In genomic region chr12:54794392-54794791, GRCm38 (mm10) we compare ENCODE assay signal across 8 mouse cellular contexts. TPM values are rescaled to one million over a fixed set of nuclear protein-coding genes. Genes with fewer than 3 reads are reported as not detected.
A peak's percentile ranks its signal among the peaks of the same experiment; 100 is the strongest.
DNase-seq lines count a peak whose midpoint lies in the region; ATAC-seq lines count a peak whose summit lies in the region.

No protein-coding gene starts in this region.

- 38% methylated on average over 3 of the region's 3 CpGs for WGBS in heart, embryonic 13.5 days
- WGBS in hindbrain, embryonic 16.5 days: 36% methylated on average over 3 of the region's 3 CpGs
- 30% methylated on average over 3 of the region's 3 CpGs for WGBS in midbrain, embryonic 12.5 days

- H3K4me2 ChIP-seq in heart, embryonic 13.5 days: peak overlapping the region; percentile 73
- peak overlapping the region; percentile 76 for H3K4me2 ChIP-seq in hindbrain, embryonic 16.5 days (ENCODE audit: low read length)
- peak overlapping the region; percentile 64 for H3K4me2 ChIP-seq in midbrain, embryonic 12.5 days (replicated peaks)

- intact Hi-C loops in gastrocnemius, postnatal 36 days (cut with DNase I): no loop called here

- no peaks in the 10 kb centered on the region for H3K9me3 ChIP-seq in heart, embryonic 13.5 days
- no peaks in the 10 kb centered on the region for H3K9me3 ChIP-seq in hindbrain, embryonic 16.5 days (ENCODE audit: control insufficient read depth, low read length)
- H3K9me3 ChIP-seq in midbrain, embryonic 12.5 days: no peaks in the 10 kb centered on the region

- ATAC-seq in heart, embryonic 13.5 days (ENCODE audit: extremely low read depth, insufficient number of reproducible peaks, low FRiP score, low TSS enrichment): no peak
- no peak for ATAC-seq in hindbrain, embryonic 16.5 days
- ATAC-seq in midbrain, embryonic 12.5 days (ENCODE audit: low FRiP score, low read depth): no peak

- H3K4me3 ChIP-seq in heart, embryonic 13.5 days: peak overlapping the region; percentile 98
- H3K4me3 ChIP-seq in brown adipose tissue, adult 24 weeks (ENCODE audit: insufficient read depth, low read depth, low read length): peak overlapping the region; percentile 43
- peak overlapping the region; percentile 73 for H3K4me3 ChIP-seq in hindbrain, embryonic 16.5 days (ENCODE audit: low read length)
- H3K4me3 ChIP-seq in midbrain, embryonic 12.5 days: peak overlapping the region; percentile 89

- H3K4me1 ChIP-seq in heart, embryonic 13.5 days: peaks cover 43% of the 10 kb centered on the region
- H3K4me1 ChIP-seq in brown adipose tissue, adult 24 weeks (ENCODE audit: control insufficient read depth, insufficient read depth, insufficient read length, low read length): peaks cover 4% of the 10 kb centered on the region; the same call in 1 of the 2 replicates
- H3K4me1 ChIP-seq in hindbrain, embryonic 16.5 days (ENCODE audit: control insufficient read depth, insufficient read depth, low read depth, low read length): peaks cover 20% of the 10 kb centered on the region
- peaks cover 35% of the 10 kb centered on the region for H3K4me1 ChIP-seq in midbrain, embryonic 12.5 days

- H3K9ac ChIP-seq in heart, embryonic 13.5 days: peak overlapping the region; percentile 99
- peak overlapping the region; percentile 15 for H3K9ac ChIP-seq in hindbrain, embryonic 16.5 days (ENCODE audit: low read depth, low read length)
- H3K9ac ChIP-seq in midbrain, embryonic 12.5 days (replicated peaks): peak overlapping the region; percentile 93; the same call in 1 of the 2 replicates

- peaks cover 16% of the 10 kb centered on the region for H3K36me3 ChIP-seq in heart, embryonic 13.5 days
- no peaks in the 10 kb centered on the region for H3K36me3 ChIP-seq in hindbrain, embryonic 16.5 days (ENCODE audit: control insufficient read depth, insufficient read depth, low read length)
- H3K36me3 ChIP-seq in midbrain, embryonic 12.5 days: 0 out of 2 replicates have a peak, but pooled peaks cover 3% of the 10 kb centered on the region

- no peaks in the 10 kb centered on the region for H3K27me3 ChIP-seq in heart, embryonic 13.5 days (replicated peaks)
- H3K27me3 ChIP-seq in hindbrain, embryonic 16.5 days (replicated peaks; ENCODE audit: control insufficient read depth, insufficient read depth, low read length): no peaks in the 10 kb centered on the region
- H3K27me3 ChIP-seq in midbrain, embryonic 12.5 days: no peaks in the 10 kb centered on the region

- H3K27ac ChIP-seq in heart, embryonic 13.5 days (replicated peaks): no peak overlapping the region
- H3K27ac ChIP-seq in brown adipose tissue, adult 24 weeks (replicated peaks; ENCODE audit: low read depth, low read length): no peak overlapping the region
- H3K27ac ChIP-seq in hindbrain, embryonic 16.5 days (ENCODE audit: low read depth, low read length): no peak overlapping the region
- no peak overlapping the region for H3K27ac ChIP-seq in midbrain, embryonic 12.5 days (replicated peaks)

- no peak for DNase-seq in heart, adult 9 months (ENCODE audit: low spot score in 2 of 2)
- no peak for DNase-seq in embryo, embryonic 9.5 days (ENCODE audit: extremely low spot score)
- DNase-seq in gastrocnemius, postnatal 36 days: no peak
- no peak for DNase-seq in retina, postnatal 1 day

RNA-seq across cellular contexts. Expression of gene Snx6, which starts 1.1 kb away (rescaled TPM):
- polyA plus RNA-seq in heart, embryonic 13.5 days (2015; fragmentation: Nextera tagmentation; extraction: Ambion mirVana): 106 and 110 TPM in 2 replicates
- 36.7 and 49.2 TPM in 2 replicates for polyA plus RNA-seq in brown adipose tissue, adult 24 weeks (2012; ENCODE audit: insufficient read depth, insufficient read length, missing spikeins)
- polyA plus RNA-seq in hindbrain, embryonic 16.5 days (2015; fragmentation: Nextera tagmentation; extraction: Ambion mirVana): 132 and 144 TPM in 2 replicates
- 201 and 203 TPM in 2 replicates for polyA plus RNA-seq in midbrain, embryonic 12.5 days (2016; fragmentation: Nextera tagmentation; extraction: Ambion mirVana)
- 10 to 100 TPM; 17.2 to 17.5 TPM for total RNA-seq in gastrocnemius, postnatal 36 days (2021)

Comparison
In these comparisons a context has a peak if more than half of its experiments do, and no peak if none do; other contexts are left out.
1. H3K4me3 ChIP-seq: peak in every context shown above with its lines; median percentile 98 in heart, embryonic 13.5 days; 89 in midbrain, embryonic 12.5 days; 73 in hindbrain, embryonic 16.5 days; 43 in brown adipose tissue, adult 24 weeks.
2. H3K9ac ChIP-seq: peak in every context shown above with its lines; median percentile 99 in heart, embryonic 13.5 days; 93 in midbrain, embryonic 12.5 days; 15 in hindbrain, embryonic 16.5 days.